Mouse (Mus musculus) embryonic facial prominence, embryonic 12.5 days (tissue): ENCODE measurements around the gene Cenpa. TPM values are rescaled to one million over a fixed set of nuclear protein-coding genes. Genes with fewer than 3 reads are reported as not detected.
"Not testable (repeated sequence)": the region's sequence is repeated elsewhere in the genome, so short reads cannot be mapped to it uniquely, and the experiment has no call there.

Experiments
- ATAC-seq: fragments of 200-750 bp; cut with Nextera tagmentation; 2 replicates; pipeline ENCODE4 v1.8.0; 2017; ENCODE audit not compliant: insufficient number of reproducible peaks, insufficient read depth, low FRiP score, low TSS enrichment
- H3K27ac ChIP-seq: fragments of 300-500 bp; sonication (generic); 2 replicates; pipeline ENCODE4 v1.5.1; 2016; ENCODE audit warnings: mild to moderate bottlenecking
- H3K27me3 ChIP-seq: fragments of 300-500 bp; sonication (generic); 2 replicates; pipeline ENCODE4 v1.6.1; 2016; ENCODE audit warnings: mild to moderate bottlenecking, moderate library complexity
- H3K36me3 ChIP-seq: fragments of 300-500 bp; sonication (generic); 2 replicates; pipeline ENCODE4 v1.6.1; 2016; ENCODE audit warnings: mild to moderate bottlenecking
- H3K4me1 ChIP-seq: fragments of 300-500 bp; sonication (generic); 2 replicates; pipeline ENCODE4 v1.6.1; 2016
- H3K4me2 ChIP-seq: fragments of 300-500 bp; sonication (generic); replicated peaks from 2 replicates; pipeline ENCODE4 v1.6.1; 2016; ENCODE audit warnings: mild to moderate bottlenecking, moderate library complexity
- H3K4me3 ChIP-seq: fragments of 300-500 bp; sonication (generic); 2 replicates; pipeline ENCODE4 v1.5.1; 2016; ENCODE audit warnings: mild to moderate bottlenecking
- H3K9ac ChIP-seq: fragments of 300-500 bp; sonication (generic); 2 replicates; pipeline ENCODE4 v1.6.1; 2016; ENCODE audit warnings: mild to moderate bottlenecking, moderate library complexity
- H3K9me3 ChIP-seq: fragments of 300-500 bp; sonication (generic); 2 replicates; pipeline ENCODE4 v1.6.1; 2016; ENCODE audit warnings: mild to moderate bottlenecking, moderate library complexity
- WGBS: fragments of 180-500 bp; shearing (Covaris S2); methylation state at CpG from one replicate; pipeline ENCODE4 v1.1.7; 2016; 5-methylcytosine and 5-hydroxymethylcytosine counted together
- polyA plus RNA-seq: library from polyadenylated mRNA; unstranded; fragments of >200 nt; fragmentation: Nextera tagmentation; extraction: Ambion mirVana; gene quantifications from 2 replicates; pipeline ENCODE4 v1.2.1, GENCODE M21; 2016

The Cenpa gene
- polyA plus RNA-seq, 1 experiment from 2014 or later, result 350 TPM

DNA sequence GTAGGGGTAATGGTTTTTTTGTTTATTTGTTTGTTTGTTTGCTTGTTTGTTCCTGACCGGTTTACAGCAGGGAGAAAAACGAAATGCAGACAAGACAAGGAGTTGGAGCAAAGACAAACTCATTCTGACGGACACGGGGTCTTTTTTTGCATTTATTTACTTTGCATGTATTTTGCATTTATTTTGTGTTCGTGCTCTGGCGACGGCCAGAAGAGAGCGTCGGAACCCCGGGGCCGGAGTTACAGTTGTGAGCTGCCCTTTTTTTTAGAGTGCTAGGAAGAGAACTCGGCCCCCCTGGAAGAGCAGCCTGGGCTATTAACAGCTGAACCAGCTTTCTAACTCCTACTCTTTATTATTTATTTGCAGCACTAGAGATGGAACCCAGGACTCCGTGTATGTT is 638 bp downstream of the Cenpa start:
- Histone ChIP-seq H3K27ac (peak overlapping the region; percentile 67; the same call in 1 of the 2 replicates), H3K4me1 (peaks cover 12% of the 10 kb centered on the region), H3K9me3 (no peaks in the 10 kb centered on the region), H3K9ac (peak overlapping the region; percentile 72), H3K27me3 (no peaks in the 10 kb centered on the region), H3K4me2 (peak overlapping the region; percentile 63), H3K4me3 (peak overlapping the region; percentile 75), H3K36me3 (peaks cover 30% of the 10 kb centered on the region)
- WGBS, result under 1% methylated on average over 13 of the region's 13 CpGs
- ATAC-seq, result no peak

DNA sequence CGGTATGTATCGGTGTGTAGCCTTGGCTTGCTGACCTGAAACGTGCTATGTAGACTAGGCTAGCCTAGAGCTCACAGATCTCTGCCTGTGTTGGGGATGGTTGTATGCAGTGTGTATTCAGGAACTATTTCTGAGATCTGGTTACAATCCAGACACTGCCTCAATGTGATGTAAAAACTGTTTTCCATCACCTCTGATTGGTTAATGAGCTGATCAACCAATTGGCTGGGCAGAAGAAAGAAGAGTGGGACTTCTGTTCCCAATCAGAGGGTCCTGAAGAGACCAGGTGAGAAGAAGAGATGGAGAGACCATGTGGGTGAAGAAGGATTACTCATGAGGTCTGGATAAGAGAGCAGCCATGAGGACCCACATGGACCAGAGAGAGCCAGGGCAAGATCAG is 1.1 kb downstream of the Cenpa start:
- H3K36me3 ChIP-seq, result peaks cover 34% of the 10 kb centered on the region
- H3K4me2 ChIP-seq, result peak overlapping the region; percentile 63
- WGBS, result 3% methylated on average over 3 of the region's 3 CpGs
- H3K4me1 ChIP-seq, result peaks cover 12% of the 10 kb centered on the region
- H3K27ac ChIP-seq, result no peak overlapping the region
- no peak for ATAC-seq
- no peaks in the 10 kb centered on the region for H3K9me3 ChIP-seq
- peak overlapping the region; percentile 72 for H3K9ac ChIP-seq
- H3K4me3 ChIP-seq, result peak overlapping the region; percentile 75
- H3K27me3 ChIP-seq, result no peaks in the 10 kb centered on the region

DNA sequence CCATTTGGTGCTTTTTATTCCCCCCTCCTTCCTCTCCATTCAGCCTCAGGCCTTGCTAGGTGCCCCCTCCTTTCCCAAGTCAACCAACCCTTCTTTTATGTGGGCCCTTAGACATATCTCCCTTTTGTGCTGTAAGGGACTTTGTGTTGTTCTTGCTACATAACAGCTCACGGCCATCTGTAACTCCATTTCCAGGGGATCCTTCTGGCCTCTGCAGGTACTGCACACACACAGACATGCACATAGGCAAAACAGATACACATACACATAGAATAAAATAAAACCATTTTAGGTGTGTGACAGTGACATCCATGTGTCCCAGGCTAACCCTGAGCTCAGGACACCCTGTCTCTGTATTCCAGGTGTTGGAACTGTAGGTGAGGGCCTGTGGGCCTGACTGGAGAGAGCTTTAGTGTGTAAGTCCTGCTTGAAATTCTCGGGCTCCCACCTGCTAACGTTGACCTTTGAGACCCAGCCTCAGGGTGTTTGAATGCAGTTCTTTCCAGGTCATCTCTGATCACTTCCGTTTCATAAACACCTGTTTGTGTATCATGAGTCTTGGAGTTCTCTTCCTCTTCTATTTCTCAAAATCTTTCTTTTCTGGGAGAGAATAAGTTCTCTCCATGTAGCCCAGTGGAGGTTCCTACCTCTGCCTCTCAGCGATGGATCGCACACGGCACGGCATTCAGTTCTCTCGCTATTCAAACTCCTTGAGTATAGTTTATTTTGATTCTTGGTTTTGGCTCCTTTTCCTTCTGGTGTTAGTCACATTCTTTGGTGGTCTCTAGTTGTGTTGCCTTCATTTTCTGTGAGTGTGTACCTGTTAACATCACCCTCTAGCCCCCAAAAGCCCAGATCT is 2.3 kb downstream of the Cenpa start:
- no peaks in the 10 kb centered on the region for H3K9me3 ChIP-seq
- H3K36me3 ChIP-seq, result peaks cover 46% of the 10 kb centered on the region
- H3K27me3 ChIP-seq, result no peaks in the 10 kb centered on the region
- H3K4me1 ChIP-seq, result peaks cover 12% of the 10 kb centered on the region
- no peak overlapping the region for H3K9ac ChIP-seq
- WGBS, result 89% methylated on average over 9 of the region's 9 CpGs
- no peak overlapping the region for H3K27ac ChIP-seq
- peak overlapping the region; percentile 75; the same call in 1 of the 2 replicates for H3K4me3 ChIP-seq
- no peak for ATAC-seq
- H3K4me2 ChIP-seq, result peak overlapping the region; percentile 63

DNA sequence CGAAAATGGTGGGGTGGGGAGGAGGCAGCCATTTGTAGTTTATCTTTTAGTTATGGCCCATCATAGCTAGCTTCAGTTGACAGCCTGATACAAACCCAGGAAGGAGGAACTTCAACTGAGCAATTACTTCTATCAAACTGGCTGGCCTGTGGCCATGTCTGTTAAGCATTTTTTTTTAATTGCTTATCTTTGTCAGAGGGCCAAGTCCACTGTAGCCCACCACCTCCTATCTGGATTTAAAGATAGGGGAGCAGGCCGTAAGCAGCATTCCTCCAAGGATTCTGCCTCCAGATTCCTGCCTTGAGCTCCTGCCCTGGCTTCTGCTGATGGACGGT is 2.9 kb downstream of the Cenpa start:
- Histone ChIP-seq H3K36me3 (peaks cover 52% of the 10 kb centered on the region), H3K27ac (no peak overlapping the region), H3K9ac (no peak overlapping the region), H3K27me3 (no peaks in the 10 kb centered on the region), H3K4me2 (no peak overlapping the region), H3K4me3 (no peak overlapping the region), H3K4me1 (peaks cover 12% of the 10 kb centered on the region), H3K9me3 (no peaks in the 10 kb centered on the region)
- 94% methylated on average over 3 of the region's 3 CpGs for WGBS
- ATAC-seq, result no peak

DNA sequence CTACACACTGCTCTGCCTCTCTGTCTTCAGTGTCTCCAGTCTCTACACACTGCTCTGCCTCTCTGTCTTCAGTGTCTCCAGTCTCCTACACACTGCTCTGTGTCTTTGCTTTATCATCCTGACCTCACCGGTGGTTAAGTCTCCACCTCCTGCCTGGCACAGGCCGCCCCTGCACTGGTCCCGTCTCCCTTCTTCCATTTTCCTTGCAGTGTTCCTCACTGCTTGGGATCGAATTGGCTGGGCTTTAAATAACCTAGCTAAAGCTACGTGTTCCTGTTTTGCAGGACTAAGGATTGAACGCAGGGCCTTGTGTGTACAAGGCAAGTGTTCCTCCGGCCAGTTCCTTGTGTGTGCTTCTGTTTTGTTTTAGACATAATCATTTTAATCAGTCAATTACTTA is 3.5 kb downstream of the Cenpa start:
- H3K9ac ChIP-seq, result no peak overlapping the region
- peaks cover 12% of the 10 kb centered on the region for H3K4me1 ChIP-seq
- H3K27me3 ChIP-seq, result no peaks in the 10 kb centered on the region
- no peak overlapping the region for H3K4me2 ChIP-seq
- no peak overlapping the region for H3K27ac ChIP-seq
- peaks cover 56% of the 10 kb centered on the region for H3K36me3 ChIP-seq
- H3K9me3 ChIP-seq, result no peaks in the 10 kb centered on the region
- no peak for ATAC-seq
- H3K4me3 ChIP-seq, result no peak overlapping the region
- WGBS, result 93% methylated on average over 7 of the region's 7 CpGs

DNA sequence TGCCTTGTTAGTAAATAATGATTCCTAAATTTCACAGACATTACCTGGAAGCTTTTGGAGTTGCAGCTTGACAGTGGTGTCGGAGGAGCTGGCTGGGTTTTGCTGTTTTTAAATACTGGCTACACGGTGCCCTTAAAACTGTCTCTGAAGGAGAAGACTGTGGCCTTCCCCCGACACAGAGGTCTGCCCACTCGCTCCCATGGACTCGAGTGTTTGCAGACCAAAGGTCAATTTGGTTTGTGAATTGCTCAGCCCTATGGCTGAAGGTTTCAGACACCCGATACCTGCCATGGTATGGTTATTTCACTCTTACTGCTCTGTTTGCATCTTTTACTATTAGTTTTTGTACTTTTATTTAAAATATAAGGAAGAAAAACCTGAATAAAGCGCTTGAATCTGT is 7.4 kb downstream of the Cenpa start:
- Histone ChIP-seq H3K4me2 (no peak overlapping the region), H3K9me3 (no peaks in the 10 kb centered on the region), H3K9ac (no peak overlapping the region), H3K4me3 (no peak overlapping the region), H3K36me3 (peaks cover 70% of the 10 kb centered on the region), H3K27me3 (no peaks in the 10 kb centered on the region), H3K4me1 (no peaks in the 10 kb centered on the region), H3K27ac (no peak overlapping the region)
- 75% methylated on average over 7 of the region's 7 CpGs for WGBS
- ATAC-seq, result no peak

DNA sequence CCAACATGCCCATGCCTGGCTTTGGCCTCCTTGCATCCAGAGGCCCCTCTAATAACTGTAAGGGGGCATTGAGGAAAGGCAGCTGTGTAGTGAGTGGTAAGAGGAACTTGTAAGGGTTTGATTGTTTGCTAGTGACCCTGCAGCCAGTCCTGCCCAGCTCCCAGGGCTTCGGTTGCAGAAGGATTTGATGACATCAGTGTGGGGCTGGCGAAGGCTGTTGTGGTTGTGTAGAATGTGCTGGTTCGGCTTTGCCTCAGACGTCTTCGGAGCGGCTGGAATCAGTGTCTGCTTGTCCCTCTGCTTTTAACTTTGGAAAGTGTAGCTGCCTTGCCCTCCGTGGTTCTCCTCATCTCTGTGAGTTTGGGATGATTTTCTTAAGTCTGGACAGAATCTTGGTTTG is 10.2 kb downstream of the Cenpa start:
- Histone ChIP-seq H3K9ac (no peak overlapping the region), H3K4me1 (no peaks in the 10 kb centered on the region), H3K9me3 (no peaks in the 10 kb centered on the region), H3K27ac (no peak overlapping the region), H3K4me2 (no peak overlapping the region), H3K27me3 (no peaks in the 10 kb centered on the region), H3K4me3 (no peak overlapping the region), H3K36me3 (peaks cover 52% of the 10 kb centered on the region)
- no peak for ATAC-seq
- WGBS, result 83% methylated on average over 7 of the region's 7 CpGs

DNA sequence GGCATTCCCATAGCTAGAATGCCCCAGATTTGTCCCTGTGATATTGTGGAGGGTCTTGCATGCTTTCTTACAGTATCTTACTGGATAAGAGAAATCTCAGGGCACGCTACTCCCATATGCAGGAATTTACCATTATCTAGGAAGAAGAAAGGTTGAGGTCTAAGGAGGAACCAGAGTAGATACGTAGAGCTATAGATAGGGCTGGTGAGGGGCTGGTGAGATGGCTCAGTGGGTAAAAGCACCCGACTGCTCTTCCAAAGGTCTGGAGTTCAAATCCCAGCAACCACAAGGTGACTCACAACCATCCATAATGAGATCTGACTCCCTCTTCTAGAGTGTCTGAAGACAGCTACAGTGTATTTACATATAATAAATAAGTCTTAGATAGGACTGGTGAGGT is 11.5 kb downstream of the Cenpa start:
- H3K9ac ChIP-seq, H3K4me2 ChIP-seq, H3K4me3 ChIP-seq, H3K9me3 ChIP-seq, ATAC-seq, H3K4me1 ChIP-seq, H3K27me3 ChIP-seq, H3K27ac ChIP-seq: not testable (repeated sequence)
- WGBS, result 93% methylated on average over 3 of the region's 3 CpGs
- H3K36me3 ChIP-seq, result peaks cover 39% of the 10 kb centered on the region

DNA sequence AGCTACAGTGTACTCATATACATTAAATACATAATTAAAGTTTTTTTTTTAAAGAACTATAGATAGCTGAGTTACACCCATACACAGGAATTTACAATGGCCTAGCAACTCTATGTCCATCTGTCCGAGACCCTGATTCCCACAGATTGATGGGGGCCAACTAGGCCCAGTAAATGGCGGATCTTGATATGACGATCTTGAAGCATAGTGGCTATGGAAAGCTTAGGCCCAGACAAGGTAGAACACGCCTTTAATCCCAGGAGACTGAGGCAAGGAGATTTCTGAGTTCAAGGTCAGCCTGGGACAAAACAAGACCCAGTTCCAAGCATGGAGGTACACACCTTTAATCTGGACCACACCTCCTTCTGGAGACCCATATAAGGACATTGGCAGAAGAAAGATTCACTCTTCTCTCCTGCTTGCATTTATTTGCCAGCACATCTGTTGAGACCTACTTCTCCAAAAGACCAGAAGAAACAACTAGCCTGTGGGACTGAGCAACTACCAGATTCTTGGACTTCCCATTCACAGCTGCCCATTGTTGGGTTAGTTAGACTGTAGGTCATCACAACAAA is 12.2 kb downstream of the Cenpa start:
- H3K9me3 ChIP-seq, result no peaks in the 10 kb centered on the region
- no peak overlapping the region for H3K27ac ChIP-seq
- peaks cover 32% of the 10 kb centered on the region for H3K36me3 ChIP-seq
- WGBS, result 92% methylated on average over 4 of the region's 4 CpGs
- no peaks in the 10 kb centered on the region for H3K27me3 ChIP-seq
- H3K9ac ChIP-seq, result no peak overlapping the region
- no peak for ATAC-seq
- H3K4me1 ChIP-seq, result no peaks in the 10 kb centered on the region
- no peak overlapping the region for H3K4me3 ChIP-seq
- no peak overlapping the region for H3K4me2 ChIP-seq

DNA sequence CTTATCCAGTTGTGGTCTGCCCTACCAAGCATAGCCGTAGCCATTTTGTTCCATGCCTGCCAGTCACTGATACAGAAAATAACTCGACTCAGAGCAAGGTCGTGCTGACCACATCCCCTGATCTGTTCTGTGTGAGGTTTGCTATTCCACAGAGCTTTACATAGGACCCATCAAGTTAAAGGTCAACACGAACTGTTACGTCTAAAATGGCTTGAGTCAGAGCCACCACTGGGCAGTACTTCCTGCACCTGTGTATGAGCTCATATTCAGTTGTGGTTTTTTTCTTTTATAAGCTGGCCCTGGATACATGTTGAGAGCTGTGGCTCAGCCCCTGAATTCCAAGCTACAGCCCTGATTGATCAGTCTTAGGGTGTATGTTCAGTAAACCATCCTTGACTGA is 13.0 kb downstream of the Cenpa start:
- Histone ChIP-seq H3K4me2 (no peak overlapping the region), H3K9ac (no peak overlapping the region), H3K36me3 (peaks cover 25% of the 10 kb centered on the region), H3K27ac (no peak overlapping the region), H3K4me3 (no peak overlapping the region), H3K9me3 (no peaks in the 10 kb centered on the region), H3K4me1 (no peaks in the 10 kb centered on the region), H3K27me3 (no peaks in the 10 kb centered on the region)
- WGBS, result 80% methylated on average over 5 of the region's 5 CpGs
- ATAC-seq, result no peak

DNA sequence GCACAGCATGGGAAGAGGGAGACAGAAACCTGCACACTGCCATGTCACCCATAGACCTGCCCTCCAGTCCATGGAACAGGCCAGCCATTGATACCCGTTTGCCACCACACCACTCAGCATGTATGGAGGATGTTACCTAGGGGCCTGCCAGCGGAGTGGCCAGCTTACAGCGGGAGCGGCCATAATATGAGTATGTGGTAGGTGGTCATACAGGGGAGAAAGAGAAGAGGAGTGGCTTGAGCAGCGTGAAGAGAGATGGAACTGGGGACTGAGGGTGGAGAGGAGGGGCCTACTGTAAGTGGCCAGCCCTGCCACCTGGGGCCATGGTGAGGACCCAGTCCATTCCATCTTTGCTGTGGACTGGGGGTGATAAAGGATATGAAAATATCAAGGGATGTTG is 15.4 kb downstream of the Cenpa start:
- no peaks in the 10 kb centered on the region for H3K9me3 ChIP-seq
- 91% methylated on average over 5 of the region's 5 CpGs for WGBS
- ATAC-seq, result no peak

DNA sequence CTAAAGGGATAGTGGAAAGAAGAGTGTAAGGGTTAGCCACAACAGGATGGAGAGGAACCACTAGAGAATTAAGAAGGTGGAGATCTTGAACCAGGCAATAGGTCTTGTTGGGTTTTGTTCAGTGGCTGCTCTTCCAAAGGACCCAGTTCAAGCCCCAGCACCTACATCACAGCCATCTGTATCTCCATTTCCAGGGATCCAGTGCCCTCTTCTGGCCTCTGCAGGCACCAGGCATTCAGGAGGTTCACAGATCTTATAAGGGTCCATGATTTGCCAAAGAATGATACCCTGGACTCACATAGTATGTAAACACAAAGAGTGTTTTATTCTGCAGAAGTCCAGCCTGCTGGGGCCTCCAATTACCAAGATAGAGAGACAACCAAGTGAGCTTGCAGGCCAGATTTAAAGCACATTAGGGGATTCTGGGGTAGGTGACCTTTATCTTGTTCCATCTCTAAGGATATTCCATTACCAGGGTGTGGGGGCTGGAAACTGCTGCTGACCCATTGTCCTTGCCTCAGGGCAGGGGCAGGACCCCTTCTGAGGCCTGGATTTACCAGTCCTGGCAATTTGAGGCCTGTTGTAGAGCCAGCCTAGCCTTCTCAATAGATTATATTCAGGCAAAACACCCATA is 16.5 kb downstream of the Cenpa start:
- Histone ChIP-seq H3K9me3 (no peaks in the 10 kb centered on the region), H3K27me3 (no peaks in the 10 kb centered on the region), H3K4me2 (no peak overlapping the region), H3K9ac (no peak overlapping the region), H3K4me3 (no peak overlapping the region), H3K4me1 (no peaks in the 10 kb centered on the region), H3K27ac (no peak overlapping the region), H3K36me3 (peaks cover 4% of the 10 kb centered on the region; the same call in 1 of the 2 replicates)
- ATAC-seq, result no peak

More for the DNA sequence above, 15.4 kb downstream of the Cenpa start:
- Histone ChIP-seq H3K4me1 (no peaks in the 10 kb centered on the region), H3K36me3 (peaks cover 5% of the 10 kb centered on the region; the same call in 1 of the 2 replicates), H3K27ac (no peak overlapping the region), H3K4me3 (no peak overlapping the region), H3K9ac (no peak overlapping the region), H3K27me3 (no peaks in the 10 kb centered on the region), H3K4me2 (no peak overlapping the region)
